Comparison of ENCODE assay signal across 10 mouse cellular contexts in genomic region chr6:32167725-32168124, GRCm38 (mm10).
A peak's percentile ranks its signal among the peaks of the same experiment; 100 is the strongest.
DNase-seq lines count a peak whose midpoint lies in the region.
"Had no signal": no experiment of that assay in that cellular context is flagged by ENCODE, and none has a peak within 500 bp of the region (broad histone marks: within the 10 kb centered on the region; RNA-seq: fewer than 3 reads in every experiment).

No protein-coding gene starts in this region.

- H3K4me1 ChIP-seq in embryonic facial prominence, embryonic 10.5 days: peaks cover 12% of the 10 kb centered on the region

- H3K9me3 ChIP-seq in embryonic facial prominence, embryonic 10.5 days: no peaks in the 10 kb centered on the region
- H3K9me3 ChIP-seq: midbrain, embryonic 13.5 days had no signal

- no peaks in the 10 kb centered on the region for H3K27me3 ChIP-seq in embryonic facial prominence, embryonic 10.5 days (replicated peaks; ENCODE audit: low read depth, poor library complexity, severe bottlenecking)
- H3K27me3 ChIP-seq: midbrain, embryonic 13.5 days had no signal

- no peak overlapping the region for H3K4me3 ChIP-seq in embryonic facial prominence, embryonic 10.5 days
- H3K4me3 ChIP-seq: midbrain, embryonic 13.5 days had no signal

- peak; percentile 55 for DNase-seq in heart, adult 8-10 months (ENCODE audit: low spot score)
- DNase-seq in heart, postnatal 4 days: no peak
- DNase-seq in adrenal gland, postnatal 14 days: peak; percentile 62
- DNase-seq in embryonic facial prominence, embryonic 10.5 days (ENCODE audit: low spot score): no peak
- DNase-seq in lung, postnatal 10 days: peak; percentile 59
- no peak for DNase-seq in spleen, adult 12 weeks (ENCODE audit: low spot score)
- DNase-seq in kidney, adult 18-20 months: no peak
- DNase-seq in spleen, adult 18-20 months: no peak
- DNase-seq: right cerebral cortex, postnatal 4 days had no signal

- H3K27ac ChIP-seq in embryonic facial prominence, embryonic 10.5 days (replicated peaks): peak overlapping the region; percentile 30; the same call in 1 of the 2 replicates
- H3K27ac ChIP-seq: midbrain, embryonic 13.5 days had no signal

- H3K36me3 ChIP-seq in embryonic facial prominence, embryonic 10.5 days (replicated peaks): no peaks in the 10 kb centered on the region

- WGBS in embryonic facial prominence, embryonic 10.5 days: 45% methylated on average over 1 of the region's 1 CpGs

Comparison
In these comparisons a context has a peak if more than half of its experiments do, and no peak if none do; other contexts are left out.
1. DNase-seq: peak in heart, adult 8-10 months (single experiment), adrenal gland, postnatal 14 days (single experiment) and lung, postnatal 10 days (single experiment); none in heart, postnatal 4 days (single experiment), embryonic facial prominence, embryonic 10.5 days (single experiment), spleen, adult 12 weeks (single experiment), kidney, adult 18-20 months (single experiment) and spleen, adult 18-20 months (0 of 2).